Mouse (Mus musculus) embryo, embryonic 10 days (tissue): ENCODE measurements at regions not wholly inside any gene's neighbourhood (a gene's known extent, or its start where the extent isn't known, plus 50 kb on each side); places are given as distances from the start of the nearest gene placed in this dataset.
A peak's percentile ranks its signal among the peaks of the same experiment; 100 is the strongest.

Experiments
- DNase-seq: peaks from one replicate; pipeline ENCODE4 v3.0.0-alpha.2; 2015; ENCODE audit warnings: low spot score

DNA sequence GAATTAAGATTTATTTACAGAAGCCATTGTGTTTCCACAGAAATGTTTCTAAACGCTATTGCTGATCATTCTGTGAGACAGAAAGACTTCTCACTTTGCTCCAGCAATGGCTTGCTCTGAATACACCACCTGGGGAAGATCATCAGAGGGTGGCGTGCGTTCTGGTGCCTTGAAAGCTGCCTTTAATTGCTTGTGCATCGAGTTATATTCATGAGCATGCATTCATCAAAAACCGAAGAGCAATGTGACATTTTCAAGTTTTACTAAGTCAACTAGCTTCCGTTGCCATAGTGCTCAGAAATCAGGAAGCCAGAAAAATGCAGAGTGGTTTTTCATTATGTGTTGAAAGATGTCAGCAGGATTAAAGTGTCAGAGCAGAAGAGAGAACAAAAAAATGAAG lies 85.0 kb upstream of the Pcdh18 start:
- peak; percentile 4 for DNase-seq

DNA sequence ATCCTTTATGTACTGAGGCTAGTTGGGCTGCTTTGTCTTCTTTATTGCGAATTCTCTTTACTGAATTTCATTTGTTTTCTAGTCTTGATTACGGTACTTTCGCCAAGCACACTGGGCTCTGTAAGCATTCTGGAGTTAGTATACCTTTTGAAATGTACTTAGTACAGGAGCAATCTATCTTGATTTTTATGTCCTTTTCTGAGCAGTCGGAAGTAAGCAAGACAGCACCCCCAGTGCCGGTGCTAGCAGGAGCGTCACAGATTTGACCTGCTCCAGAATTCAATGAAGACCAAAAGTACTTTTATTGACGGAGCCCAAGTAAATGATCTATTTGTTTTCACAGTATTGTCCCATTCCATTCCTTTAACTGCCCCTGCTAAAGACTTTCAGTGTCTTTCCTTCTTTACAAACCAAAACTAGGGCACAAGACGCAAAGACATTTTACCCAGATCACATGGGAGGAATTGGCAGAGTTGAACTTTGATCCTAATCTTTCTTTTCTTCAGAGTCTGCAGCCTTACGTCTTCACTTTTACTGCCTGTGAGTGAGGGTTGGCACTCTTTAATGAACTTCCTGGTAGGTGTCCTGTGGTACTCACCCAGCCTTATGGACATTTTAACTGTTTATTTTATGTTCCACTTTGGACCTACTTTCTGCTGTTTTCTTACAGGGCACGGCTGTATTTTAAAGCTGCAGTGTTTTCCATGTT lies 83.5 kb upstream of the Pcdh18 start:
- peak; percentile 3 for DNase-seq

DNA sequence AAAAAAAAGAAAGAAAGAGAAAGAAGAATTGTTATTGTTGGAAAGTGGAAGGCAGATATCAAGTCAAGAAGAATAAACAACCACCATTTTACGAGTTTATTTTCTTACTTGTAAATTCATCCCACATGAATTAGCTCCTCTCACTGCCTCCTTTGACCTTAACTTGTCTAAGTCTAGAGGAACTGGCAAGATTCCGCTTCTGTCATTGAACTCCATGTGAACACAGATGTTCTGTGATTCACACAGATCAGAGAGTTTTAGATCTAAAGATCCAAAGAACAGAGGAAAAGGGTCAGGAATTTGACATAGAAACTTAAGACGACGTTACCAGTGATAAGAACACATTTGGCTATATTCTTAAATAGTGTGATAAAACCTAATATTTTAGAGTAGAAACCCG lies 57.3 kb upstream of the Pcdh18 start:
- DNase-seq: peak; percentile 12

DNA sequence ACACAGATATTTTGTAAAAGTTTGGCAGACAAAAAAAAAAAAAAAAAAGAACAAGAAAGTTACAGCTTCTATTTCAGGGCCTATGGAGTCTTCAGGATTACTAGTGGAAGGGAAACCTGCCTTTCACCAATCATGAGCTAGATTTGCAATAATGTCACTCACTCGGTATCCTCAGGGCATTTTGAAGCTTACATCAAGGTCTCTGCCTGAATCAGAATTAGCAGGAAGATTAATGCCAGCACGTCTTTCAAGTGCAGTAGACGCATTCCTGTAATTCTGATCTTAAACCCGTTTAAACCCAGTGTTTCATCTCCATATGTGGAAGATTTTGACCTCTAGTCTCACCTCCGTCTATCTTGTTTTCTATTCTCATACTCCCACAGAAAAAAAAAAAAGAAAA lies 50.6 kb upstream of the Pcdh18 start:
- peak; percentile 45 for DNase-seq

DNA sequence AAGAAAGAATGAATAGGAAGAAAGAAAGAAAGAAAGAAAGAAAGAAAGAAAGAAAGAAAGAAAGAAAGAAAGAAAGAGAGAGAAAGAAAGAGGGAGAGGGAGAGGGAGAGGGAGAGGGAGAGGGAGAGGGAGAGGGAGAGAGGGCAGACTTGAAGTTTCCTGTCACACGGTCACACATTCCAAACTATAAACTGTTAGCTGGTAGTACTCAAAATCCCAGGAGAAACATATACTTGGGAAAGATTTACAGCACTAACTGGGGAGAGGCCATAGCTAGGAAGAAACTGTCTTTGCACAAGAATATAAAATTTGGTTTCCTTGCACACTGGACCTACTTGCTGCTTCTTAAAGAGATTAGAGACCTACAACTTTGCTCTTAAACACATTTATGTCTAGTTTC lies 50.2 kb upstream of the Pcdh18 start:
- no peak for DNase-seq
